Mouse (Mus musculus): ENCODE data around the gene Tom1l1. TPM values are rescaled to one million over a fixed set of nuclear protein-coding genes. Genes with fewer than 3 reads are reported as not detected.
"Not testable (repeated sequence)": the region's sequence is repeated elsewhere in the genome, so short reads cannot be mapped to it uniquely, and the experiment has no call there.

Tom1l1 gene
- polyA plus RNA-seq, 1 experiment = 91.5 TPM

DNA sequence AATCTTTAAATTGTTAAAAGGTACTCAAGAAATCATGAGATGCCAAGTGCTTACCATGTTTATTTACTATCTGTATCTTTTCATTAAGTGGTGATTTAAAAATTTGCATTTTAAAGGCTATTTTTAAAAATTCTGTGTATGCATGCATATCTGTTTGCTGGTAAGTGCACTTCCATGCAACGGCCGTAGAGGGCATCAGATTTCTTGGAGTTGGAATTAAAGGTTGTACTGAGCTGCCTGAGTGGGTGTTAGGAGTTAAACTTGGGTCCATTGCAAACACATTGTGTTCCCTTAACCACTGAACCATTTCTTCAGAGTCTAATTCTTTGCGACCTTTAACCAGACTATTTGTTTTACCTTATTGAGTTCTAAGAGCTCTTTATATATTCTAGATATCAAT, 29.6 kb upstream of the Tom1l1 start:
- H3K27me3 ChIP-seq (ENCODE audit: control insufficient read depth, insufficient read depth, low read length, poor library complexity, severe bottlenecking) = no peaks in the 10 kb centered on the region
- no peaks in the 10 kb centered on the region for H3K36me3 ChIP-seq (ENCODE audit: control insufficient read depth, insufficient read depth, low read length, poor library complexity, severe bottlenecking)
- no peaks in the 10 kb centered on the region for H3K9me3 ChIP-seq (replicated peaks; ENCODE audit: control insufficient read depth, insufficient read depth, low read length, poor library complexity, severe bottlenecking)
- TF ChIP-seq EP300 (IDR thresholded peaks at IDR 0.05; ENCODE audit: insufficient read depth, low read depth, low read length) (no peak), CTCF (IDR thresholded peaks at IDR 0.05; ENCODE audit: low read depth, low read length) (no peak), POLR2A (IDR thresholded peaks at IDR 0.05; ENCODE audit: insufficient read depth, low read length) (no peak)
- no peak overlapping the region for H3K27ac ChIP-seq (ENCODE audit: insufficient read depth, low read length)
- no peaks in the 10 kb centered on the region for H3K4me1 ChIP-seq (ENCODE audit: control insufficient read depth, insufficient read depth, low read length)
- no peak overlapping the region for H3K9ac ChIP-seq (ENCODE audit: low read depth, poor library complexity, severe bottlenecking)
- H3K4me3 ChIP-seq (ENCODE audit: low read depth, low read length) = no peak overlapping the region

GRCm38 (mm10) chr11:90711596-90711995, 23.4 kb upstream of the Tom1l1 start:
- H3K36me3 ChIP-seq (ENCODE audit: control insufficient read depth, insufficient read depth, low read length, poor library complexity, severe bottlenecking) = no peaks in the 10 kb centered on the region
- H3K9ac ChIP-seq (ENCODE audit: low read depth, poor library complexity, severe bottlenecking) = no peak overlapping the region
- H3K27me3 ChIP-seq (ENCODE audit: control insufficient read depth, insufficient read depth, low read length, poor library complexity, severe bottlenecking) = no peaks in the 10 kb centered on the region
- no peak overlapping the region for H3K27ac ChIP-seq (ENCODE audit: insufficient read depth, low read length)
- H3K4me3 ChIP-seq (ENCODE audit: low read depth, low read length) = no peak overlapping the region
- no peaks in the 10 kb centered on the region for H3K9me3 ChIP-seq (replicated peaks; ENCODE audit: control insufficient read depth, insufficient read depth, low read length, poor library complexity, severe bottlenecking)
- H3K4me1 ChIP-seq (ENCODE audit: control insufficient read depth, insufficient read depth, low read length) = no peaks in the 10 kb centered on the region
- no peak for TF ChIP-seq POLR2A (IDR thresholded peaks at IDR 0.05; ENCODE audit: insufficient read depth, low read length)
- no peak for TF ChIP-seq EP300 (IDR thresholded peaks at IDR 0.05; ENCODE audit: insufficient read depth, low read depth, low read length)
- TF ChIP-seq CTCF (IDR thresholded peaks at IDR 0.05; ENCODE audit: low read depth, low read length) = no peak

DNA sequence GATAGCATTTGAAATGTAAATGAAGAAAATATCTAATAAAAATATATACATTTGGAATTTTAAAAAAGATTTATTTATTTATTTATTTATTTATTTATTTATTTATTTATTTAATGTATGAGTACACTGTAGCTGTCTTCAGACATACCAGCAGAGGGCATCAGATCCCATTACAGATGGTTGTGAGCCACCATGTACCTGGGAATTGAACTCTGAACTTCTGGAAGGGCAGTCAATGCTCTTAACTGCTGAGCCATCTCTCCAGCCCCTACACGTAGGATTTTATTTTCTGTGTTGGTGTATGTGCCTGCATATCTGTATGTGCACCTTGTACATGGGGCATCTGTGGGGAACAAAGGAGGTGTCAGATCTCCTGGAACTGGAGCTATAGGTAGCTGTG, 19.0 kb upstream of the Tom1l1 start:
- not testable (repeated sequence) for H3K9me3 ChIP-seq (replicated peaks; ENCODE audit: control insufficient read depth, insufficient read depth, low read length, poor library complexity, severe bottlenecking); H3K36me3 ChIP-seq (ENCODE audit: control insufficient read depth, insufficient read depth, low read length, poor library complexity, severe bottlenecking); H3K4me1 ChIP-seq (ENCODE audit: control insufficient read depth, insufficient read depth, low read length); H3K27me3 ChIP-seq (ENCODE audit: control insufficient read depth, insufficient read depth, low read length, poor library complexity, severe bottlenecking); H3K9ac ChIP-seq (ENCODE audit: low read depth, poor library complexity, severe bottlenecking); H3K27ac ChIP-seq (ENCODE audit: insufficient read depth, low read length); H3K4me3 ChIP-seq (ENCODE audit: low read depth, low read length)

DNA sequence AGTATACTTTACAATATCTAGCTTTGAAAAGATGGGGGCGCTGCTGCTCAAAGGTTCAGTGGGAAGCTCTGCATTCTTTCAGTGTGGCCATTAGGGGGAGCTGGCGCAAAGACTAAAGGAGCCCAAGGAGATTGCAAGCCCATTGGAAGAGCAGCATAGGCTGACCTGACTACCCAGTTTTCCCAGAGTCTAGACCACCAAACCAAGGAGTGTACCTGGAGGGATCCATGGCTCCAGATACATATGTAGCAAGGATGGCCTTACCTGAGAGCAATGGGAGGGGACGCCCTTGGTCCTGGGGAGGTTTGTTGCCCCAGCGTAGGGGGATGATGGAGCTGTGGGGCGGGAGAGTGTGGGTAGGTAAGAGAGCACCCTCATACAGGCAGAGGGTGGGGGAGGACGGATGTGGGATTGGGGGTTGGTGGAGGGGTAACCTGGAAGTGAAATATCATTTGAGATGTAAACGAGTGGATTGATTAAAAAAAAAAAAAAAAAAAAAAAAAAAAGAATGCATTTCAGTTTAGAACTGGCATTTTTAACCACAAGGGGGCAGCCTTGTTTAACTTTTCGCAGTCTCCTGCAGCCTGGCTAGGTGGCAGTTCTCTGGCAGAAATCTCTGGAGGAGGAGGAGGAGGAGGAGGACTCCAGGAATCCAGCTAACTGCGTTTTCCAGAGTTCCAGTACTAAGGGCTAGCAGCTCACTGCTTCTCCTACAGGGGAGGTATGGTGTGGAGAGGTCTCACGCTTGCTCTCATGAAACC, 9.5 kb upstream of the Tom1l1 start:
- no peak overlapping the region for H3K9ac ChIP-seq (ENCODE audit: low read depth, poor library complexity, severe bottlenecking)
- H3K4me1 ChIP-seq (ENCODE audit: control insufficient read depth, insufficient read depth, low read length) = no peaks in the 10 kb centered on the region
- TF ChIP-seq EP300 (IDR thresholded peaks at IDR 0.05; ENCODE audit: insufficient read depth, low read depth, low read length) (no peak), CTCF (IDR thresholded peaks at IDR 0.05; ENCODE audit: low read depth, low read length) (peak; percentile 79)
- H3K36me3 ChIP-seq (ENCODE audit: control insufficient read depth, insufficient read depth, low read length, poor library complexity, severe bottlenecking) = no peaks in the 10 kb centered on the region
- H3K27me3 ChIP-seq (ENCODE audit: control insufficient read depth, insufficient read depth, low read length, poor library complexity, severe bottlenecking) = no peaks in the 10 kb centered on the region
- no peaks in the 10 kb centered on the region for H3K9me3 ChIP-seq (replicated peaks; ENCODE audit: control insufficient read depth, insufficient read depth, low read length, poor library complexity, severe bottlenecking)
- peak overlapping the region; percentile 64 for H3K4me3 ChIP-seq (ENCODE audit: low read depth, low read length)
- no peak overlapping the region for H3K27ac ChIP-seq (ENCODE audit: insufficient read depth, low read length)

DNA sequence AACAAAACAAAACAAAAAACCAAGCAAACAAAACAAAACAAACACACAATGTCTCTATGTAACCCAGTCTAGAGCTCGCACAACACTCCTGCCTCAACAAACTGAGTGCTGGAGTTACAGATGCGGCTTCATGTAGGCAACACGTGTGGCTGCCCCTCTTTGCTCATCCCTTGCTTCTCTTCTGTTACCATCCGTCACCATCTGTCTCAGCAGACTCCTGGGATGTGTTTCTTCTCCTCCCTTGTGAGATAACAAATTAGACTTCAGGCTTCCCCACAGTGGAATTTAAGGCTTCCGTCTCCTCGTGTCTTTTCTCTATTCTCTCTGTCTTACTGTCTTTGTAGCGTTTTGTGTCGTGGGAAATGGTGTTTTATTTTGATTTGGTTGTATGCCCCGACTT, 7.6 kb upstream of the Tom1l1 start:
- H3K9me3 ChIP-seq (replicated peaks; ENCODE audit: control insufficient read depth, insufficient read depth, low read length, poor library complexity, severe bottlenecking) = no peaks in the 10 kb centered on the region
- H3K36me3 ChIP-seq (ENCODE audit: control insufficient read depth, insufficient read depth, low read length, poor library complexity, severe bottlenecking) = no peaks in the 10 kb centered on the region
- H3K27ac ChIP-seq (ENCODE audit: insufficient read depth, low read length) = no peak overlapping the region
- no peak overlapping the region for H3K4me3 ChIP-seq (ENCODE audit: low read depth, low read length)
- H3K9ac ChIP-seq (ENCODE audit: low read depth, poor library complexity, severe bottlenecking) = no peak overlapping the region
- no peak for TF ChIP-seq EP300 (IDR thresholded peaks at IDR 0.05; ENCODE audit: insufficient read depth, low read depth, low read length)
- TF ChIP-seq POLR2A (IDR thresholded peaks at IDR 0.05; ENCODE audit: insufficient read depth, low read length) = no peak
- H3K27me3 ChIP-seq (ENCODE audit: control insufficient read depth, insufficient read depth, low read length, poor library complexity, severe bottlenecking) = 0 out of 2 replicates have a peak, but pooled peaks cover 3% of the 10 kb centered on the region
- H3K4me1 ChIP-seq (ENCODE audit: control insufficient read depth, insufficient read depth, low read length) = no peaks in the 10 kb centered on the region

DNA sequence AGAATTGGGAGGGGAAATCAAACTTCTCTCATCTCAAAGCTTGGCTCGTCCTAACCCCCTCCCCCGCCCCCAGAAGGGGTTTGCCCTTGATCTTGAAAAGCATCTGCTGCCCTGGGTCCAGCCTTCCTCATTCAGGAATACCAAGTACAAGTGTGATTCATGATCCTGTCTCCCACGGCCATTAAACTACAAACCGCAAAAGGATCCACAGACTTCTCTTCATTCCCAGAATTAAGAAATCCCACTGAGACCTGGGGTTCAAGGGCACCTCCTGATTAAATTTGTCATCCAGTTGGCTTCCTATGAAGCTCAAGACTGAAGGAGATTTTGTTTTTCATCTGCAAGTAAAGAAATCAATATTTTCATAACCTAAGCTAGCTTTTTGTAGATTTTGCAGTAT, 6.0 kb upstream of the Tom1l1 start:
- Histone ChIP-seq H3K9me3 (replicated peaks; ENCODE audit: control insufficient read depth, insufficient read depth, low read length, poor library complexity, severe bottlenecking) (no peaks in the 10 kb centered on the region), H3K4me3 (ENCODE audit: low read depth, low read length) (no peak overlapping the region), H3K36me3 (ENCODE audit: control insufficient read depth, insufficient read depth, low read length, poor library complexity, severe bottlenecking) (no peaks in the 10 kb centered on the region), H3K4me1 (ENCODE audit: control insufficient read depth, insufficient read depth, low read length) (no peaks in the 10 kb centered on the region), H3K9ac (ENCODE audit: low read depth, poor library complexity, severe bottlenecking) (no peak overlapping the region), H3K27me3 (ENCODE audit: control insufficient read depth, insufficient read depth, low read length, poor library complexity, severe bottlenecking) (peaks cover 3% of the 10 kb centered on the region; the same call in 1 of the 2 replicates), H3K27ac (ENCODE audit: insufficient read depth, low read length) (no peak overlapping the region)
- no peak for TF ChIP-seq CTCF (IDR thresholded peaks at IDR 0.05; ENCODE audit: low read depth, low read length)
- TF ChIP-seq POLR2A (IDR thresholded peaks at IDR 0.05; ENCODE audit: insufficient read depth, low read length) = no peak
- no peak for TF ChIP-seq EP300 (IDR thresholded peaks at IDR 0.05; ENCODE audit: insufficient read depth, low read depth, low read length)

Measured in ES-Bruce4 (cell line).